Mouse (Mus musculus): ENCODE measurements around the gene Mtif3.
A peak's percentile ranks its signal among the peaks of the same experiment; 100 is the strongest.

The Mtif3 gene

DNA sequence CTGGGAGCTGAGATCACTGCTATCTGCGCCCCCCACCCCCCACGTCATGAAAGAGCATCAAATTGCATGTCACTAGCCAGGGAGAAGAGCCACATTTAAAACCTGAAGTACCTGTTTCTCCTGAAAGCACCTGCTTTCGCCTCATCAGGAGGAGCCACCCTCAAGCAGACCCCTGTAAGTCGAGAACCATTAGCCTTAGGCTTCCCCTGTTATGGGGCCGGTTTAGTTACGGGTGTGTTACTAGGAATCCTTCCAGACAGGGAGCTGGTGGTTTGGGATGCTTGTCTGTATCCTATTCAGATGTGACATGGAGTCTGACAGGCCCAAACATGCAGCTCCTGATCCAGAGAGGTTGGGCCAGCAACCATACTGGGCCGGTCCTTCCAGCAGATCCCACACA, 50.2 kb downstream of the Mtif3 start:
- no peak for DNase-seq

DNA sequence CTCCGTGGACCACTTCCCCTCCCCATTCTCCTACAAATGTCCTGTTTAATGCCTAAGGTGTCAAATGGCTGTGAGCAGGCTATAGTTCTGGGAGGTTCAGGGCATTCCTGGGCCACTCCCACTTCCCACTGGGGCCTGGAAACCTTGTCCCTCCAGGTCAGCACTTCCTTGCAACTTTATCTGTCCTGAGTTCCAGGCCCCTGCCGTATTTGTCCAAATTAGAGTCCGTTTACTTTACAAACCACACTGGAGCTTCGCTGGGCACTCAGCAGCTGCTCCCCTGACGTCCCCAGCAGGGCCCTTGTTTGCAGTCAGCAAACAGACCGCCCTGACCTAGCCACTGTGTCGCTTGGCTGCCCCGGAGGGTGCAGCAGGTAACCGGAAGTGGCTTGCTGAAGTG, 51.4 kb downstream of the Mtif3 start:
- no peak for DNase-seq

DNA sequence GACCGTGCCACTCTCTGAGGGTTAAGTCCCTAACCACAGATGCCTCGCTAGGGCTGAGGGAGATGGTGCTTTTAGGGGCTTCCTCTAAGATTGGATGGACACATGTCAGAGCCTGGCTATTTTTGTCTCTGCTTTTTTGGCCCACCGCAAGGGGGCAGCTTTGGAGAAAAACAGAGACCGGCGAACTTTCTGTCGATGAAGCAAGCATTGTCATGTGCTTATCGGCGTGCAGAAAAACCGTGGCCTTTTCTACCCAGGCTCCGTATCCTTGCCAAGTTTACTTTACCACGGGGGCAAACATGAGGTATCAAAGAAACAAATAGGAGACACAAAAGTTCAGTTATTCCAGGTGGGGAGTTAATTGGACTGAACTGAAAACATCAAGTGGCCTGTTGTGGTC, 55.0 kb downstream of the Mtif3 start:
- DNase-seq: no peak

DNA sequence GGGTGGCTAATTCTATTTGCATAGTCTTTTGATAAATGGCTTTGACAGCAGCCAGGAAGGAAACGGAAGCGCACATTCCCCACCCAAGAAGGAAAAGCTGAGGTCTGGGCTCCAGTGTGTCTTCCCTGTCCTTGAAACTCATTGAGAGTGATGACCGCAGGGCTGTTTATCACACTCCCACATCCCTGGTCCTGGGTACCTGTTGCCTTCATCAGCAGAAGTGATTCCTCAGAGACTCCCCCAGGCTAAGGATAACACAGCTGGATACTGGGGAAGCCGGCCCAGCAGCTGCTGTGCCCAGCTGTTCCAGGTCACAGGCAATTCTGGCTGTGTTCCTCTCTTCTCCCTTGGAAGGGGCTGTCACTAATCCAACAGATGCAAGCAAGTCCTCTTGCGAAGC, 56.1 kb downstream of the Mtif3 start:
- DNase-seq: peak in 1 of 2 experiments; percentile 21

DNA sequence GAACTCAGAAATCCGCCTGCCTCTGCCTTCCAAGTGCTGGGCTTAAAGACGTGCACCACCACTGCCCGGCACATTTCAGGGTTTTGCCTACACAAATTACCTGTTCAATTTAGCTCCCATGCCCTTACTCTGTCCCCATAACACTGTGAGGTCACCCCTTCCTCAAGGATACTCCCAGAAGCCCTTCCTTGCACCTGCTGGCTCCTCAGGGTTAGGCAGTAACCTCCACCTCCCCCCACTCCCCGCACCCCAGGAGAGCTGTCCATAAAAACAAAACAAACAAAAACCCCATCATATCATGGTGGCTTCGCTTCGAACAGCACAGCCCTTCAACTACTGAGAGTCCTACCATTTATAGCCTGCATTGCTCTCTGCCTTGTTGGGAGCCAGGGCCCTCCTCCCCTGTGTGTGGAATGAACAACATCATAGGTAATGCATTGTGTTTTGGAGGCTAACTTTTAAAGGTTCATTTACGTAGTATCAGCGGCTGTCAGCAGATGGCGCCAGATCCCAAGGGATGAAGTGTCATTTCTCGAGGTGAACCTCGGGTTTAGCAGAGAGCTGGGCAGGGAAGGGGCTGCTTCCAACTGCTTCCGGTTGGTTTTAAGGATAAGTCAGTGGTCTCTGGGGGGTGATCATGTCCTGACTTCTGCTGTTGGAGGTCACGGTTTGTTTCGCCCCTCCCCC, 58.0 kb downstream of the Mtif3 start:
- DNase-seq: peak; percentile 42 to 78

DNA sequence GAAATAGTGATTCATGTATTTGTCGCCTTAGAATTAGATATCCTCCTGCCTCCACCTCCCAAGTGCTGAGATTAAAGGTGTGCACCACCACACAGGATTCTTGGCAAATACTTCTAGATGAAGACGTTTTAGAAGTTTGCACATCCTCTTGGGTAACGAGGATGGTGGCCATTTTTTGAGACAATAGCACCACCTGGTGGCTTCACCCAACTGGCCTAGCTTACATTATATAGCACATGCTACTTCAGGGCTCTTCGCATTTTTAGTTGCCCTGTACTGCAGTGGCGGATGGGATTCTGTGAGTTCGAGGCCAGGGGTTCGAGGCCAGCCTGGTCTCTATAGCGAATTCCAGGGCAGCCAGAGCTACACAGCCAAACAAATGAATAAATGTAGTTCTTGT, 59.2 kb downstream of the Mtif3 start:
- peak; percentile 57 to 85 for DNase-seq
